Mouse (Mus musculus): ENCODE measurements around the gene Osbpl11. TPM values are rescaled to one million over a fixed set of nuclear protein-coding genes. Genes with fewer than 3 reads are reported as not detected.
"Not testable (repeated sequence)": the region's sequence is repeated elsewhere in the genome, so short reads cannot be mapped to it uniquely, and the experiment has no call there.

Gene Osbpl11
- total RNA-seq, 1 experiment from 2014 or later = 42.8 TPM

DNA sequence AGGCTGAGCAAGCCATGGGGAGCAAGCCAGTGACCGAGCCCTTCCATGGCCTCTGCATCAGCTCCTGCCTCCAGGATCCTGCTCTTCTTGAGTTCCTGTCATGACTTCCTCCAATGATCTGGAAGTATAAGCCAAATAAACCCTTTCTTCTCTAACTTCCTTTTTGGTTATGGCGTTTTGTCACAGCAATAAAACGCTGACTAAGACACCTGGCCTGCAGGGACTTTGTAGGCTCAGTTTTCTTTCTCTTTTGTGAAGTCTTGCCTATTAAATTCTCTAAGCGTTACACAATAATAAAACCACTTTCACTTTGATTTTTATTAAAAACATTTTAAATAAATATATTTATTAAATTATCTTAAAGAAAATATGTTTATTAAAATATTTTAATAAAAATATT, 7.1 kb upstream of the Osbpl11 start:
- DNase-seq = no peak

DNA sequence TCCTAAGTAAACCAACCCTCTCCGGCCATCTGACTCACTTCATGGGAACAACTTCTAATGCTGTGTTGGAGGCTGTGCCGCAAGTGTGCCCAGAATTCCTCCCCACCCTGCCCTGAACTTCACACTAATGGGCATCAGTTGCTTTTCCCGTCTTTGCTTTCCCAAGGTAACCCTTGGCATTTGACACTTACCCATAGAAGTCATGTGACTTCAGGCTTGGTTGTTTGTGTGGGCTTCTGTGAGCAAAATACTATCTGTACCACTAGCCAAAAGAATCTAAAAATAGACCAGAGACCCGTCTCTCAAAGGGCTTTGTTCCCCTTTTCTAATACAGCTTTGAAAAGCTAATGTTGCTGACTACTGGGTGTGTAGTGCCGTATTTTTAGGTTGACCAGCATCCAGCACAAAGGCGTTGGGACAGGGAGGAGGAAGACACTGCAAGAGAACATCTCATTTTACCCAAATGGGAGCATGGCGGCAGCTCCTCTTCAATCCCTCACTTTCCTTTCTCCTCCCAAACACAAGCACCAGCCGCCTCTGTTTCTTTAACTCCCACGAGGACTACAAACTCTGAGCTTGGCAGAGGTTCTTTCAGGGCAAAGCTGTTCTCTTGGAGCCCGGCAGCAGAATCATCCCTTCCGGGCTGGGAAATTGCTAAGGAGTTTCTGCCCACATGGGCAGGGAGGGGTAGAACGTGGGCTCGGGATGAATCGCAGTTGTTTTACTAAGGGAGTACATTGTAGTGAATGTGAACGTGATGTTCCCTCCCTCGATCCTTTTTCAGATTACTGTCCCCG, 6.4 kb upstream of the Osbpl11 start:
- no peak for DNase-seq

DNA sequence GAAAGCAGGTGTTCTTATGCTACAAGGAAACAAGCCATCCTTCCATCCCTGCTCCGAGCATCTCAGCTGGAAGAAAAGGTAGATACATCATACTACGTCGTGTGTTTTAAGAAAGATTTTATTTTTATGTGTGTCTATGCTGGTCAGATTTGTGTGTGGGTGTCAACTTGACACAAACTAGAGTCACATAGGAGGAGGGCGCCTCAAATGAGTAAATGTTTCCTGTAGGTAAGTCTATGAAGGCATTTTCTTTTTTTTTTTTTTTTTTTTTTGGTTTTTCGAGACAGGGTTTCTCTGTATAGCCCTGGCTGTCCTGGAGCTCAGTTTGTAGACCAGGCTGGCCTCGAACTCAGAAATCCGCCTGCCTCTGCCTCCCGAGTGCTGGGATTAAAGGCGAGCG, 5.6 kb upstream of the Osbpl11 start:
- not testable (repeated sequence) for DNase-seq

DNA sequence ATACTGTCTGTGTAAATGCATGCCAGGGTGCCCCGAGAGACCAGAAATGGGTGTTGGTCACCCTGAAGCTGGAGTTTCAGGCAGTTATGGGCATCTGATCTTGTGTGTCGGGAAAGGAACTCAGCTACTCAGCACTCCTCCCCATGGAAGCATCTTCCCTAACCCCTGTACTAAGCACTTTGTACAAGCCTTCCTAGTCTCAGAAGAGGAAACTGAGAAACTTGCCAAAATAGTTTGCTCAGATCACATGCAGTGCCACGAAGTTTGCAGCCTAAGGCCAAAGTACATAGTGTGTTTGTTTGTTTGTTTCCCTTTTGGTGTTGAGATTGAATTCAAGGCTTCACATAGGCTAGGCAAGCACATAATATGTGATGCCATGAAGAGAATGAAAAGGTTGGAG, 5.0 kb upstream of the Osbpl11 start:
- no peak for DNase-seq

DNA sequence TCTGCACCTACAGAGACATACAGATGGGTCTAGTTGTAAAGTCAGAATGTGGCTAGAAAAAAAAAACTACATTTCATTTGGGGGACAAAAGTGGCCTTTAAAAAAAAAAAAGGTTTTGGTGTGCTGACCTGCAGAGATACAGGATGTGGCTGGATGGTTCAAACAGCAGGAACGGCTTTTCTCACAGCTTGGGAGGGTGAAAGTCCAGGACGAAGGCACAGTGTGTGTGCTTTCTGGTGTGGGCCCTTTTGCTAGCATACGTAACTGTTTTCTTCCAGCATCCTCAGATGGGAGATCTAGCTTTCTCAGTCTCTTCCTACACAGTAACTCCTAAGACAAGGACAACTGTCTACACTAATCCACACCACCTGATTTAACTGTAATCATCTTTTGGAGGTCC, 4.1 kb upstream of the Osbpl11 start:
- no peak for DNase-seq

DNA sequence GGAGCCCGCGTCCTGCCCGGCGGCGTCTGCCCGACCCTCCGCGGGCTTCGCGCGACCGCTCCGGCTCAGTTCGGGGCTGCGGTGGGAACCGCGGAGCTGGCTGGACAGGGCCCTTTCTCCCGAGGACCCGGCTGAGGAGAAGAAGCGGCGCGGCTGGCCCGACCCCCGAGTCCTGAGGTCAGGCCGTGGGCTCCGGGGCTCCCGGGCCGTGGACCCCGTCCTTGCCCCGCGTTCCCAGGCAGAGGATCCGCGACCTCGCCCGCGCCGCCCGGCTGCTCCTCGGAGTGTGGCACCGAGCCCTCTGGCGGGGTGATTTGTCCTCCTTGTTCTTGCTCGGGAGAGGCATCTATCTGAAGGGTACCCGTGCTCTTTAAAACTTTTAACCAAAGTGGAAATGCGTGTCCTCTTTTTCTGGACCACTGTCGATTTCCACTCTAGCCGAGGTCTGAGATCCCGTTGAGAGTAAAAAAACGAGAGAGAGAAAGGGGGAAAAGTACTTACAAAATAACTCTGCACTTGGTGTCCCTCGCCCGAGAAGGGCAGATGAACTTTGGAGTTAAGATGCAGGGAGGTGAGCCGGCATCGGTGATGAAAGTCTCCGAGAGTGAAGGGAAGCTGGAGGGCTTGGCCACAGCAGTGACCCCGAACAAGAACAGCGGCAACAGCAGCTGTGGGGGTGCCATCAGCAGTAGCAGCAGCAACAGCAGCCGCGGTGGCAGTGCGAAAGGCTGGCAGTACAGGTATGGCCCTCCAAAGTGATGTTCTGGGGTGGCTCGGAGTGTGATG, 583 bp downstream of the Osbpl11 start:
- peak; percentile 72 for DNase-seq

DNA sequence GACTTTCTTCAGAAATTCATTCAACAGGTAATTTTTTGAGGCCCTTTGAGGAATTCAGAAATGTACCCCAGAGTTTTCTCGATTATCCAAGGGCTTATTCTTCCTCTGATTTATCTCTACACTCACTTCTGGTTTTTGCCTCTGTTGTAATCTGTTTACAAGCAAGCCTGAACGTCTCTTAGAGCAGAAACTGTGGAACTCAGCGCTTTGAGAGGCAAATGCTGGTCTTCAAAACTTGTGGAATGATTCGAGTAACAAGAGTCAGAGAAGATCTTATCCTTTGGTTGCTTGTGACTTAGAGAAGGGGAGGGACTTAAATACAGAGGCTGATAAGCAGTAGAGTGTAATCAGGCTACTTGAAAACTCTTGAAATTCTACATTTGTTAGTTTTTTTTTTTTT, 1.3 kb downstream of the Osbpl11 start:
- DNase-seq = no peak

DNA sequence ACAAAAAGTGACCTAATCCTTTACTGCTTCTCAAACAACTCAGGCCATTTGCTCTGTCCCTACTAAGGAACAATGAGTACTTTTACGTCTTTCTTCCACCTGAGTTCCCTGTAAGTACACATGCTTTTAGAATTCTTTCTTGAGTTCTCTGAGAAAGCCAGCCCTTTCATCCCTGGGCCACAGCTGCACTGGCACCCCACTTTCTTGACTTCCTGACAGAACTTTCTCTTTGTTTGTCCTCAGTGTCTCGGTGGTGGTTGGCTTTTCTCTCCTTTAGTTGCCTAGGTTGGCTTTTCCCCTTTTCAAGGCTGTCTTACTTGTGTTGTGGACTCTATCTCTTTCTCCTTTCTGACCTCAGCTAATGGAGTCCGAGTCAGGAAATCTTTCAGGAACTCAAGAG, 3.2 kb downstream of the Osbpl11 start:
- DNase-seq = no peak

DNA sequence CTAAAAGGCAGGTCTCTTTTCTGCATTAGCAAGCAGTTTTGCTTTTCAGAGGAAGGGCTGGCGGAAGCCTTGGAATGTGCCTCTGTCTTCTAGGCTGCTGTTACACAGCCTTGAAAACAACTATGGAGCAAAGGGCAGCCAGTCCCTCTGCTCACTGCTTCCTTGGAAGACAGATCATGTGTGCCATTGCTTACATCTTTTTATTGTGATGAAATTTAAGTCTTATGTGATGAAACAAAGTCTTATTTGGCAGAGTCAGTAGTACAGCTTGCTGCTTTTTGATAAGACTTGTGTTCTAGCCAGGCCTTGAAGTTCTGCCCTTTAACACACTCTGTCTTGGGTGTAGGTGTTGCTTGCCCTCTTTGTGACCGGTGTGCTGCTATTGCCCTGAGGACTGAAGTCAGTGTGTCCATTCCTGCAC, 6.8 kb downstream of the Osbpl11 start:
- DNase-seq = peak; percentile 23

DNA sequence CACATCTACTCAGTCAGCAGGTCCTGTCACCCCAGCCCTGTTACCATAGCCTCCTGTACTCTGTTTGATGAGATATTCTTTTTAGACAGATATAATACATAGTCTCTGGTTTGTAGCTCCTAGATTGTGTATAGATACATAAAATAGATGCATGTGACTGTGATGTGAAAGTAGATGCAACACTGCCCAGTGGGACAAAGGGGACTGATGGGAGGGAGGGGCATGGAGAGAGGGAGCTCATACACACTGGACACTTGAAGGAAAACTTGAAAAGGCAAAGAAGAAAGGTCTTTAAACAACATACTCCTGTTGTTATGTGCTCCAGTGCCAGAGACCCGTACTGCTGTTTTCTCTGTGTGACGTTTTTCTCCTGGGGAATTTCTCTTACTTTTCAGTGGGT, 7.4 kb downstream of the Osbpl11 start:
- no peak for DNase-seq

DNA sequence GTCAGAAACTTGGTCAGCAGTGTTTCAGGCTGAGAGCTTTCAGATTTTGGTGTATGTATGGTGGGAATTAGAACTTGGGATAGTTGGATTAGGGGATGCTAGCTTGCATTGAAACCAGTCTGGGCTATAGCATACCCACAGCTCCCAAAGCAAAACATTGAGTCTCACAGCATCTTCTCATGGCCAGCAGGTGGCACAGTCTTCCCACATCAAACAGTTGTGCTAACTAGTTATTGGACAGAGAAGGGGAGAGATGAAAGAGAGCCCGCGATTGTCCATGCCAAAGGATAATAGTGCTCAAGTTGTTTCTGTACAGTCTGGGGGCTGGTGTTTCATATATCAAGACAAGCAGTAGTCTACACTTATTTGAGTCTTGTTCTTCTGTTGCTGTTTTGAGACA, 8.8 kb downstream of the Osbpl11 start:
- peak; percentile 25 for DNase-seq

DNA sequence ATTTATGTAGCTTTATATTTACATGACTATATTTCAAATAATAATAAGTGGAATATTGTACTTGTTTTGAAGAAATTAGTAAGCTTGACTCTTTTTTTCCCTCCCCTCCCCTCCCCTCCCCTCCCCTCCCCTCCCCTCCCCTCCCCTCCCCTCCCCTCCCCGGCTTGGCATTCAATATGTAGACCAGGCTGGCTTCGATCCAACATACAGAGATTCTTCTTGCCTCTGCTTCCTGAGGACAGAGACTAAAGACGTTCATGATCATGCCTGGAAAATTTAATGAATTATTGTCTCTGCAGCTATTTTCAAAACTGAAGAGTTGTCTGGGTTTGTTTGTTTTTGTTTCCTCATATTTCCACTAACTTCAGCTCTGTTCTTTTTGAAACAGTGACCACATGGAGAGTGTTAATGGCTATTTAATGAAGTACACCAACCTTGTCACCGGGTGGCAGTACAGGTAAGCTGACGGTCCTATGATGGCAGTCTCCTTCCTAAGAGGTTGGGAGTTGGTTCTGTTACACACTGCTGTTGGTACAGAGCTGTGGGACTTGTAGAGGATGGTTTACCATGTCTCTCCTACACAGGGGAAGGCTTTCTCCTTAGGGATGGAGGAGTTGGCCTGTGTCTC, 10.9 kb downstream of the Osbpl11 start:
- DNase-seq = no peak

DNA sequence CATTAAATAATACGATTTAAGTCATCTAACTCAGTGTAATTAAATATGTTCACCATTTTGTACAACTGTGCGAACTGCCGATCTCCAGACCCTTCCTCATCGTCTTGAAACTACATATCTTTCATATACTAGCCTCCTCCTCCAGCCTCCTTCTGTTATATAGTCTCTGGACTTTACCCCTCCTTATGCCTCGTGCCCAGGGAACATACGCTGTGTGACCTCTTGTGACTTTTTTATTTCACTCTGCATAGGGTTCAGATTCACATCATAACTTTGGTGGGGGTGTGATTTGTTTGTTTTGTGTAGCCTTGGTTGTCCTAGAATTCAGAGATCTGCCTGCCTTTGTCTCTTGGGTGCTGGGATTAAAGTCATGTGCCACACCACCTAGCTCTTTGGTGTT, 11.7 kb downstream of the Osbpl11 start:
- no peak for DNase-seq

DNA sequence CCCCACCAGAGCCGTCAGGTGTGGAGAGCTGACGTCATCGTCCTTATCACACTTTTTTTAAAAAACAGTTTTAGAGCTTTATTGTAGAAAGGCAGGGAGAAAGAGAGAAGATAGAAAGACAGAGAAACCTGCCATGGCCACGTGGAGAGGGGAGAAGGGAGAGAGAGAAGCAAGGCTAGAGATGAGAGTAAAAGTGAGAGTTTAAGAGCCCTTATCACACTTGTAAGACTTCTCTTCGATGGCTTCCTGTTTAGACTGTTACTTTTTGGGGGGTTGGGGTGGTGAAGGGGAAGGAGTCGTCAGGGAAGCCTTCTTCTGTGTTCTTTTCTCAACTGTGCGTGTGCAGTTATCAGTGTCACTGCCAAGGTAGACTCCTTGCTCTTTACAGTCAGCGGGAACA, 15.7 kb downstream of the Osbpl11 start:
- DNase-seq = no peak

DNA sequence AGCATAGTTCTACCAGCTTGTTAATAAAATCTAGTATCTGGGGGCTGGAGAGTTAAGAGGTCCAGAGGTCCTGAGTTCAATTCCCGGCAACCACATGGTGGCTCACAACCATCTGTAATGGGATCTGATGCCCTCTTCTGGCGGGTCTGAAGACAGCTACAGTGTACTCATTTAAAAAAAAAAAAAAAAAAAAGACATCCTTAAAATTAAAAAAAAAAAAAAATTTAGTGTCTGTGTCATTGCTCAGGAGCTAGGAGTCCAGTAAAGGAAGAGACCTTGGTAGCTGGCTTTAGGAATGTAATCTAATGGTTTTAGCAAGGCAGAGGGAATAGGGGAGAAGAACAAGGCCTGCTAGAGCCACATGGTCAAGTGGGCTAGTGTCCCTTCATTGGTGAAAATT, 25.9 kb downstream of the Osbpl11 start:
- DNase-seq = no peak

DNA sequence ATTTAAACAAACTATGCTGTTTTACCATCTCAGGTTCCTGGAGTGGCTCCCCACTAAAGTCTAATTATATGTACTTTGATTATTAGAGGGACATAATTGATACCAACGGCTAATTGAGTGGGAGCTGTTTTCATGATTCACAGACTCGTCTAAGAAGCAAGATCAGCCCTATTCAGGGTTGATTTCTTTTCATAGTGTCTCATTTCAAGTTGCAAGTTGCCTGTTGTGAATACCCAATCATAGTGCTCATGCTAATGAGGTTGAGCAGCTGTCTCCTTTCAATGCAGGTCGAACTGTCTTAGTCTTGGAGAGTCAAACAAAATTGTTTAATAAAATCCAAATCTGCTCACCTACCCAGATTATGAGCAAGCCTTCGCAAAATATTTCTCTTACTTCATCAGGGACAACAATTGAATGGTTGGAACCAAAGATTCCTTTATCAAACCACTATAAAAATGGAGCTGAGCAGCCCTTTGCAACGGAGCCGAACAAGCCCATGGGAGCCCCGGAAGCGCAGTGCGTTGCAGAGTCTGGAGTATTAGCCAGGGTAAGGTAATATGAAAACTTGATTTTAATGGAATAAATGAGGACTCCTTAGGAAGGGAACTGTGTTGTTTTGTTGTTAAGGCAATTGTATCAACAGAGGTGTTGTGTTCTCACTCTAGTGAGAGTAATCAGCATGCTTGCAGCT, 31.6 kb downstream of the Osbpl11 start:
- DNase-seq = no peak

DNA sequence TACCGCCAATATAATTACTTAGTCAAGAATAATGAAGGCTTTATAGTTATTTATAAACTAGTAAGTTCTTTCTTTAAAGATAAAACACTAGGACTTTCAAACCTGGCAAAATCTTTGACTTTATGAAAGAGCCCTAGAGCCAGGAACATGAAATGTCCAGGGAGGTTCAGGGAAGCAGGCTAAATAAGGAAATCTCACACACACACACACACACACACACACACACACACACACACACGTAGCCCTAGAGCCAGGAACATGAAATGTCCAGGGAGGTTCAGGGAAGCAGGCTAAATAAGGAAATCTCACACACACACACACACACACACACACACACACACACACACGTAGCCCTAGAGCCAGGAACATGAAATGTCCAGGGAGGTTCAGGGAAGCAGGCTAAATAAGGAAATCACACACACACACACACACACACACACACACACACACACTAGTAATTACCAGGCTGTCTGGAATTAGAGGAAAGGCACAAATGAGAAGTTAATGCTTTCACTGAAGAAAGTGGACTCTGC, 32.7 kb downstream of the Osbpl11 start:
- not testable (repeated sequence) for DNase-seq

DNA sequence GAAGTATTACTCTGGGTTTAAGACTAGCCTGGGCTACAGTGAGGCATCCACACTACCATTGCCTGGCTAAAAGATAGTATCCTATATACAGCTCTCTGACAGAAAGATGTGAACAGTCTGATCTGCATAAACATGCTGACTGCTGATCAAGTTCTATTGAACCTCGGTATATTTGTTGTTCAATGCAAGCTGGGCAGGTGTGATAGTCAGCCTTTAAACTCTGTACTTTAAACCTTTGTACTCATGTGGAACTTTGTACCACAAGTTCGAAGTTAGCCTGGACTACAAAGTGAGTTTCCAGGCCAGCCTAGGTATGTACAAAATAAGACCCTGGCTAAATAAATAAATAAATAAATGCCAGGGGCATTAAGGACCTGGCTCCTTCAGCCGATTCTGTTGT, 37.6 kb downstream of the Osbpl11 start:
- DNase-seq = no peak

DNA sequence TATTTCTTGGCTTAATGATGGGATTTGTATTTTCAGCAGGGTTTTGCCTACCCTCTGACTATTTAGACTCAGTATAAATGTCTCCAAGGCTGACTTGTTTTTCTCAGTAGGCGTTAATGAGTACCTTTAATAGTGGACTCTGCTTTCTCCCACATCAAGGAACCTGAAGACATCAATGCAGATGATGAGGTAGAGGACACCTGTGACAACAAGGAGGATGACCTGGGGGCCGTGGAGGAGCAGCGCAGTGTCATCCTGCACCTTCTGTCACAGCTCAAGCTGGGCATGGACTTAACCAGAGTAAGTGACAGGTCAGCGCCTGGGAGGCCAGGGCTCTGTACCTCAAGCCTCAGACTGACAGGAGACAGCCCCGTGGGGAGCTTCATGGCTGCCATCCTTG, 39.5 kb downstream of the Osbpl11 start:
- no peak for DNase-seq

DNA sequence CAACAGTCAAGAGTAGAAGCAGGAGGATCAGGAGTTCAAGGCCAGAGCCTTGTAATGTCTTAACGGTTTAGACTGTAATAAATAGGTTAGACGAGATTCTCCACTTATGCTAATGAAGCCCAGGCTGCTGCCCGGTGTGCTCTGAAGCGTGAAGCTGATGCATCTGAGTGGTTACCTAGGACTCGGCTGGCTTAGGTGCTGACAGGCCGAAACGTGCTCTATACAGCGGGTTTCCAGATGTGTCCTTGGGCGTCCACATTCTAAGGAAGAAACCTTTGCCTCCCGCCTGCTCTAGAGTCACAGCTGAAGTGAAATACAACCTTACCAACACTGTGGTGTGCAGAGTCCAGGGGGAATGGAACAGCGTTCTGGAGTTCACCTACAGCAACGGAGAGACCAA, 49.3 kb downstream of the Osbpl11 start:
- DNase-seq = no peak

DNA sequence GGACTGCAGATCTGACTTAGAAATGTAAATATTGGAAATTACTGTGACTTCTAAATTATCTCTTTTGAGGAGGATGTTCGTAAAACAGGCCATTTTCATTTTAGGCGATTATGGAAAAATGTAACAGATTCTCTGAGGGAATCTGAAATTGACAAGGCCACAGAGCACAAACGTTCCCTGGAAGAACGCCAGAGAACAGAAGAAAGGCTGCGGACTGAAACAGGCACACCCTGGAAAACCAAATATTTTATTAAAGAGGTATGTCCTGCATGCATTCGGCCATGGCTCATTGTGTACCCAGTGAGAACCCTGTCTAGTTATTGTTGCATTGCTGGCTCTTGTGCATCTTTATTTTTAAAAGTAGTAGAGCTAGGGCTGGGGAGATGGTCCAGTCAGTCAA, 51.3 kb downstream of the Osbpl11 start:
- no peak for DNase-seq

DNA sequence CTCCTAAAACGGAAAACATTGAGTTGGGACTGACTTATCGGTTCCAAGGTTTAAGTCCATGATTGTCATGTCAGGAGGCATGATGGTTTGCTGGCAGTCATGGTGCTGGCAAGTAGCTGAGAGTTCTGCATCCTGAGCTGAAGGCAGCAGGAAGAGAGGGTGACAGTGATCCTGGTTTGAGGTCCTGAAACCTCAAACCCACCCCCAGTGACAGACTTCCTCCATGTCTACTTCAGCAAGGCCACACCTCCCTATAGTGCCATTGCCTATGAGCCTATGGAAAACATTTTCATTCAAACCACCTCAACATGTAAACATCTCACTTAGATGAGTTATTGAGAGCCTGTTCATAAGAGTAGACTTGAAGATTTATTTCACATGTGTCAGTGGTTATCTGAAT, 54.4 kb downstream of the Osbpl11 start:
- DNase-seq = no peak
